Mouse (Mus musculus): ENCODE measurements at regions not wholly inside any gene's neighbourhood (a gene's known extent, or its start where the extent isn't known, plus 50 kb on each side); places are given as distances from the start of the nearest gene placed in this dataset.

DNA sequence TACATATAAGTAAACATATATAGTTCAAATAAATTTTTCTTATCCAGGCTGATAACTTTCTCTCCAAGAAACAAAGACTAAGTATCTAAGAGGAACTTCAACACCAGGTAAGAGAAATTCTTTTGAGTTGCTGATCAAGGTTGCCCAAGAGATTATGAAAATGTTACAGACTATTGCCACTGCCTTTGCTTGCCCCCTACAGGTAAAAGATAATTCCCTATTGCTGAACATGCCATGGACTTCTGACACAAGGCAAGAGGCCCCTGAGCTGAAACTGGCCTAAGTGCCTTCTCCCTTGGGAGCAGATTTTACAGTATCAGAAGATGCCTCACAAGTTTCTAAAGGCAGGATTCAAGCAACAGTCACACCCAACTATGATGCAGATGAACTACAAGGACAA, 2914.2 kb upstream of the Gm6569 start:
- ATAC-seq (ENCODE audit: low FRiP score, low TSS enrichment) (no peak), DNase-seq (peak; percentile 14)
- no peak overlapping the region for H3K4me2 ChIP-seq (ENCODE audit: low read length)
- H3K9me3 ChIP-seq (ENCODE audit: control insufficient read depth, low read length): no peaks in the 10 kb centered on the region
- H3K36me3 ChIP-seq (ENCODE audit: control insufficient read depth, insufficient read depth, low read length): no peaks in the 10 kb centered on the region
- no peak overlapping the region for H3K9ac ChIP-seq (replicated peaks; ENCODE audit: low read length)
- no peaks in the 10 kb centered on the region for H3K27me3 ChIP-seq (ENCODE audit: control insufficient read depth, insufficient read depth, low read length)
- H3K4me1 ChIP-seq (ENCODE audit: control insufficient read depth, insufficient read depth, low read length): no peaks in the 10 kb centered on the region
- no peak overlapping the region for H3K4me3 ChIP-seq (replicated peaks; ENCODE audit: low read depth, low read length)
- no peak overlapping the region for H3K27ac ChIP-seq (replicated peaks; ENCODE audit: low read depth, low read length)

GRCm38 (mm10) chr15:70920862-70921261, 2913.5 kb upstream of the Gm6569 start:
- Histone ChIP-seq H3K27me3 (ENCODE audit: control insufficient read depth, insufficient read depth, low read length) (no peaks in the 10 kb centered on the region), H3K4me3 (replicated peaks; ENCODE audit: low read depth, low read length) (no peak overlapping the region), H3K9ac (replicated peaks; ENCODE audit: low read length) (no peak overlapping the region), H3K27ac (replicated peaks; ENCODE audit: low read depth, low read length) (no peak overlapping the region), H3K4me2 (ENCODE audit: low read length) (no peak overlapping the region), H3K36me3 (ENCODE audit: control insufficient read depth, insufficient read depth, low read length) (no peaks in the 10 kb centered on the region), H3K4me1 (ENCODE audit: control insufficient read depth, insufficient read depth, low read length) (no peaks in the 10 kb centered on the region), H3K9me3 (ENCODE audit: control insufficient read depth, low read length) (no peaks in the 10 kb centered on the region)
- WGBS: 42% methylated on average over 2 of the region's 2 CpGs
- peak; percentile 70 for ATAC-seq (ENCODE audit: low FRiP score, low TSS enrichment)
- peak; percentile 93 for DNase-seq

Data from midbrain, embryonic 14.5 days (tissue).